Mouse (Mus musculus) liver, embryonic 14.5 days (tissue): ENCODE data around the gene Smpd3.

Experiments
- CTCF ChIP-seq: IDR thresholded peaks from 2 replicates; pipeline ENCODE4 v1.5.1; 2016; ENCODE audit warnings: antibody characterized with exemption, low read depth, control low read depth
- EP300 ChIP-seq: IDR thresholded peaks from 2 replicates; pipeline ENCODE4 v1.6.1; 2016; ENCODE audit warnings: antibody characterized with exemption, low read depth

- no peak for TF ChIP-seq EP300
- TF ChIP-seq CTCF: no peak
Observed at GRCm38 (mm10) chr8:106364837-106365236, 27.0 kb upstream of the Smpd3 start.
